Mouse (Mus musculus): Measurements from ENCODE around the gene Dst. TPM values are rescaled to one million over a fixed set of nuclear protein-coding genes. Genes with fewer than 3 reads are reported as not detected.

Dst gene
- polyA plus RNA-seq, 1 experiment, result 49.7 TPM

GRCm38 (mm10) chr1:34051251-34051650 is 143.2 kb downstream of the Dst start:
- Histone ChIP-seq H3ac (ENCODE audit: control insufficient read depth, insufficient read length) (no peak overlapping the region), H3K4me3 (no peak overlapping the region), H3K36me3 (ENCODE audit: control insufficient read depth, insufficient read depth) (no peaks in the 10 kb centered on the region), H3K79me2 (ENCODE audit: control insufficient read depth, insufficient read depth) (peaks cover 100% of the 10 kb centered on the region), H3K27me3 (ENCODE audit: control insufficient read depth, insufficient read depth, insufficient read length) (no peaks in the 10 kb centered on the region), H3K4me2 (ENCODE audit: low read depth) (no peak overlapping the region)
- TF ChIP-seq MYOD1 (IDR thresholded peaks at IDR 0.05; ENCODE audit: control insufficient read depth in 1 of 3, insufficient read length in 2 of 3, low read depth in 2 of 3), result no peak

GRCm38 (mm10) chr1:34052422-34052821 is 144.4 kb downstream of the Dst start:
- H3K4me2 ChIP-seq (ENCODE audit: low read depth), result no peak overlapping the region
- H3K4me3 ChIP-seq, result no peak overlapping the region
- no peak overlapping the region for H3ac ChIP-seq (ENCODE audit: control insufficient read depth, insufficient read length)
- no peaks in the 10 kb centered on the region for H3K27me3 ChIP-seq (ENCODE audit: control insufficient read depth, insufficient read depth, insufficient read length)
- H3K36me3 ChIP-seq (ENCODE audit: control insufficient read depth, insufficient read depth), result no peaks in the 10 kb centered on the region
- peaks cover 100% of the 10 kb centered on the region for H3K79me2 ChIP-seq (ENCODE audit: control insufficient read depth, insufficient read depth)
- TF ChIP-seq POLR2AphosphoS2 (IDR thresholded peaks at IDR 0.05; ENCODE audit: insufficient read length, low read depth), result no peak
- TF ChIP-seq TCF3 (IDR thresholded peaks at IDR 0.05; ENCODE audit: insufficient read length, low read depth), result no peak
- TF ChIP-seq MYOG (IDR thresholded peaks at IDR 0.05; ENCODE audit: control insufficient read depth in 1 of 3, insufficient read depth in 1 of 3, insufficient read length in 2 of 3, low read depth in 2 of 3), result no peak
- no peak for TF ChIP-seq SRF (IDR thresholded peaks at IDR 0.05; ENCODE audit: control insufficient read depth, insufficient read length, low read depth)
- no peak for TF ChIP-seq REST (IDR thresholded peaks at IDR 0.05; ENCODE audit: insufficient read depth, insufficient read length)
- no peak for TF ChIP-seq MYOD1 (IDR thresholded peaks at IDR 0.05; ENCODE audit: control insufficient read depth in 1 of 3, insufficient read length in 2 of 3, low read depth in 2 of 3)
- TF ChIP-seq CEBPB (IDR thresholded peaks at IDR 0.05; ENCODE audit: insufficient read depth, poor library complexity, severe bottlenecking), result no peak
- no peak for TF ChIP-seq MAX (IDR thresholded peaks at IDR 0.05; ENCODE audit: low read depth)
- TF ChIP-seq USF1 (IDR thresholded peaks at IDR 0.05; ENCODE audit: low read depth), result no peak
- no peak for TF ChIP-seq E2F4 (IDR thresholded peaks at IDR 0.05; ENCODE audit: insufficient read depth)
- no peak for TF ChIP-seq TCF12 (IDR thresholded peaks at IDR 0.05; ENCODE audit: insufficient read depth, poor library complexity, severe bottlenecking)
- TF ChIP-seq POLR2A (IDR thresholded peaks at IDR 0.05; ENCODE audit: insufficient read length, low read depth), result no peak

GRCm38 (mm10) chr1:34054970-34055369 is 146.9 kb downstream of the Dst start:
- H3K4me2 ChIP-seq (ENCODE audit: low read depth), result no peak overlapping the region
- H3K36me3 ChIP-seq (ENCODE audit: control insufficient read depth, insufficient read depth), result no peaks in the 10 kb centered on the region

GRCm38 (mm10) chr1:34056658-34057057 is 148.6 kb downstream of the Dst start:
- TF ChIP-seq CEBPB (IDR thresholded peaks at IDR 0.05; ENCODE audit: insufficient read depth, poor library complexity, severe bottlenecking), result no peak
- TF ChIP-seq REST (IDR thresholded peaks at IDR 0.05; ENCODE audit: insufficient read depth, insufficient read length), result no peak
- H3ac ChIP-seq (ENCODE audit: control insufficient read depth, insufficient read length), result no peak overlapping the region
- H3K4me2 ChIP-seq (ENCODE audit: low read depth), result no peak overlapping the region
- H3K4me3 ChIP-seq, result no peak overlapping the region
- peaks cover 90% of the 10 kb centered on the region for H3K79me2 ChIP-seq (ENCODE audit: control insufficient read depth, insufficient read depth)
- no peaks in the 10 kb centered on the region for H3K36me3 ChIP-seq (ENCODE audit: control insufficient read depth, insufficient read depth)
- no peaks in the 10 kb centered on the region for H3K27me3 ChIP-seq (ENCODE audit: control insufficient read depth, insufficient read depth, insufficient read length)

More at GRCm38 (mm10) chr1:34054970-34055369, 146.9 kb downstream of the Dst start:
- TF ChIP-seq TCF12 (IDR thresholded peaks at IDR 0.05; ENCODE audit: insufficient read depth, poor library complexity, severe bottlenecking) (no peak), TCF3 (IDR thresholded peaks at IDR 0.05; ENCODE audit: insufficient read length, low read depth) (no peak), USF1 (IDR thresholded peaks at IDR 0.05; ENCODE audit: low read depth) (no peak), SRF (IDR thresholded peaks at IDR 0.05; ENCODE audit: control insufficient read depth, insufficient read length, low read depth) (no peak), POLR2AphosphoS2 (IDR thresholded peaks at IDR 0.05; ENCODE audit: insufficient read length, low read depth) (no peak), POLR2A (IDR thresholded peaks at IDR 0.05; ENCODE audit: insufficient read length, low read depth) (no peak), CEBPB (IDR thresholded peaks at IDR 0.05; ENCODE audit: insufficient read depth, poor library complexity, severe bottlenecking) (no peak), REST (IDR thresholded peaks at IDR 0.05; ENCODE audit: insufficient read depth, insufficient read length) (no peak), MAX (IDR thresholded peaks at IDR 0.05; ENCODE audit: low read depth) (no peak), E2F4 (IDR thresholded peaks at IDR 0.05; ENCODE audit: insufficient read depth) (no peak), MYOD1 (IDR thresholded peaks at IDR 0.05; ENCODE audit: control insufficient read depth in 1 of 3, insufficient read length in 2 of 3, low read depth in 2 of 3) (no peak), MYOG (IDR thresholded peaks at IDR 0.05; ENCODE audit: control insufficient read depth in 1 of 3, insufficient read depth in 1 of 3, insufficient read length in 2 of 3, low read depth in 2 of 3) (no peak)
- Histone ChIP-seq H3K27me3 (ENCODE audit: control insufficient read depth, insufficient read depth, insufficient read length) (no peaks in the 10 kb centered on the region), H3K4me3 (no peak overlapping the region), H3ac (ENCODE audit: control insufficient read depth, insufficient read length) (no peak overlapping the region), H3K79me2 (ENCODE audit: control insufficient read depth, insufficient read depth) (peaks cover 98% of the 10 kb centered on the region)

- Histone ChIP-seq H3K4me2 (ENCODE audit: low read depth) (no peak overlapping the region), H3K4me3 (no peak overlapping the region), H3K27me3 (ENCODE audit: control insufficient read depth, insufficient read depth, insufficient read length) (no peaks in the 10 kb centered on the region), H3ac (ENCODE audit: control insufficient read depth, insufficient read length) (no peak overlapping the region), H3K36me3 (ENCODE audit: control insufficient read depth, insufficient read depth) (no peaks in the 10 kb centered on the region), H3K79me2 (ENCODE audit: control insufficient read depth, insufficient read depth) (peaks cover 90% of the 10 kb centered on the region)
- no peak for TF ChIP-seq POLR2A (IDR thresholded peaks at IDR 0.05; ENCODE audit: insufficient read length, low read depth)
- no peak for TF ChIP-seq REST (IDR thresholded peaks at IDR 0.05; ENCODE audit: insufficient read depth, insufficient read length)
- no peak for TF ChIP-seq E2F4 (IDR thresholded peaks at IDR 0.05; ENCODE audit: insufficient read depth)
- TF ChIP-seq MAX (IDR thresholded peaks at IDR 0.05; ENCODE audit: low read depth), result no peak
- no peak for TF ChIP-seq SRF (IDR thresholded peaks at IDR 0.05; ENCODE audit: control insufficient read depth, insufficient read length, low read depth)
- no peak for TF ChIP-seq TCF3 (IDR thresholded peaks at IDR 0.05; ENCODE audit: insufficient read length, low read depth)
- no peak for TF ChIP-seq CEBPB (IDR thresholded peaks at IDR 0.05; ENCODE audit: insufficient read depth, poor library complexity, severe bottlenecking)
- no peak for TF ChIP-seq MYOG (IDR thresholded peaks at IDR 0.05; ENCODE audit: control insufficient read depth in 1 of 3, insufficient read depth in 1 of 3, insufficient read length in 2 of 3, low read depth in 2 of 3)
- no peak for TF ChIP-seq TCF12 (IDR thresholded peaks at IDR 0.05; ENCODE audit: insufficient read depth, poor library complexity, severe bottlenecking)
- TF ChIP-seq MYOD1 (IDR thresholded peaks at IDR 0.05; ENCODE audit: control insufficient read depth in 1 of 3, insufficient read length in 2 of 3, low read depth in 2 of 3), result no peak
- no peak for TF ChIP-seq POLR2AphosphoS2 (IDR thresholded peaks at IDR 0.05; ENCODE audit: insufficient read length, low read depth)
- no peak for TF ChIP-seq USF1 (IDR thresholded peaks at IDR 0.05; ENCODE audit: low read depth)
Measured at GRCm38 (mm10) chr1:34059231-34059630, 151.2 kb downstream of the Dst start.

All from myocyte (in vitro differentiated cells).